Mouse (Mus musculus) erythroblast, embryonic 14.5 days (primary cell): ENCODE data around the gene Uhrf1bp1l. TPM values are rescaled to one million over a fixed set of nuclear protein-coding genes. Genes with fewer than 3 reads are reported as not detected.
A peak's percentile ranks its signal among the peaks of the same experiment; 100 is the strongest.

Experiments used
- H3K27me3 ChIP-seq: 2 replicates; pipeline ENCODE4 v1.6.1; 2012; ENCODE audit warnings: inconsistent platforms; ENCODE audit not compliant: control insufficient read depth
- H3K36me3 ChIP-seq: 2 replicates; pipeline ENCODE4 v1.6.1; 2012; ENCODE audit warnings: mild to moderate bottlenecking, inconsistent platforms; ENCODE audit not compliant: control insufficient read depth
- H3K4me1 ChIP-seq: 2 replicates; pipeline ENCODE4 v1.6.1; 2012; ENCODE audit warnings: inconsistent platforms; ENCODE audit not compliant: control insufficient read depth
- H3K4me3 ChIP-seq: replicated peaks from 2 replicates; pipeline ENCODE3; 2012; ENCODE audit warnings: moderate library complexity, mild to moderate bottlenecking, inconsistent platforms
- H3K9me3 ChIP-seq: 2 replicates; pipeline ENCODE4 v1.6.1; 2012; ENCODE audit warnings: low read length, inconsistent platforms, mixed read lengths; ENCODE audit not compliant: control insufficient read depth
- GATA1 ChIP-seq: IDR thresholded peaks from 2 replicates; pipeline ENCODE4 v1.6.1; 2012; ENCODE audit warnings: low read length, inconsistent platforms, mixed read lengths
- TAL1 ChIP-seq: IDR thresholded peaks from 3 replicates; pipeline ENCODE4 v1.6.1; 2012; ENCODE audit warnings: low read length, inconsistent platforms, mixed read lengths
- polyA plus RNA-seq: library from polyadenylated mRNA; stranded (reverse); fragments of >175 nt; gene quantifications from 2 replicates; pipeline ENCODE4 v1.2.3, GENCODE M21; 2012

The Uhrf1bp1l gene
- polyA plus RNA-seq, 1 experiment, result 0.23 TPM

GRCm38 (mm10) chr10:89720796-89721195 lies 24.0 kb upstream of the Uhrf1bp1l start:
- no peaks in the 10 kb centered on the region for H3K27me3 ChIP-seq
- H3K36me3 ChIP-seq, result peaks cover 42% of the 10 kb centered on the region
- no peaks in the 10 kb centered on the region for H3K4me1 ChIP-seq
- no peak overlapping the region for H3K4me3 ChIP-seq
- H3K9me3 ChIP-seq, result no peaks in the 10 kb centered on the region
- TF ChIP-seq TAL1, result no peak
- TF ChIP-seq GATA1, result no peak

DNA sequence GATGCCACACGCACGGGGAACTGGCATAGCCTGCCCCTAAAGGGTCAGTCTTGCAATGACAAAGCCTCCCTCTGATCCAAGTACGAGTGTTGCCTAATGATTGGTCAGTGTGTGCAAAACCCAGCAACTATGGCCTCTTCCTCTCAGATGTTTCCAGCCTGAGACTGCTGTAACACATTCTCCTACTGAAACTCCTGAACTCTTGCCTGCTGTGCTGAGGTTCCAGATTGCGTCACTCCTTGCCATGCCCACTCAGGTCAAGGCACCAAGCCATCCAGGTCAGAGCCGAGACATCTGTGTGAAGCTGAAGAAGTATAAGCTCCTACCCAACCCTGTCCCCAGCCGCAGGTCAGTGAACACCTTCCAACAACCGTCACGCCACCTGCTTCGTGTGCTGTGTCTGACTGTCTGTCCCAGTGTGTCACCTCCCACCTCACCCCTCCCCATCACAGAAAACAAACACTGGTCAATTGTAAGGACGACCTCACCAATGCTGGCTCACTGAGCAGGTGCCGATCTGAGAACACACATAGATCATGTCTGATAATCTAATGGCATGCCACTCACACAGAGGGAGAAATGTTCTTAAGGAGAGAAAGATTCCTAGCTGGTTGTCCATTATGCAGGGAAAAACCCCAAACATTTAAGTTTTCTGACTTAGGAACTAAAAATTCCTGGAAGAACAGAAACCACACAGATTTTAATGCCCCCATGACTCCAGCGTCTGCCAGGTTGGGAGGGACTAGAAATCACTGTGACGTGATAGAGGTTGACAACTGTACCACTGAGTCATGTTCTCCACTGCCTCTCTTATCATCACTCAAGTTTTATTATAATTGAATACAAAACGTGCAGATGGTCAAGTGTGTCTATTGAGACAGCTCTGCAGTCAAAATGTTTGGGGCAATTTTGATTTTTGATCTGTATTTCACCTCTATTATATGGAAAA lies 22.3 kb upstream of the Uhrf1bp1l start:
- no peaks in the 10 kb centered on the region for H3K27me3 ChIP-seq
- H3K4me3 ChIP-seq, result no peak overlapping the region
- TF ChIP-seq TAL1 (no peak), GATA1 (no peak)
- H3K9me3 ChIP-seq, result no peaks in the 10 kb centered on the region
- H3K36me3 ChIP-seq, result peaks cover 49% of the 10 kb centered on the region
- H3K4me1 ChIP-seq, result no peaks in the 10 kb centered on the region

GRCm38 (mm10) chr10:89730386-89730785 lies 14.4 kb upstream of the Uhrf1bp1l start:
- H3K36me3 ChIP-seq, result peaks cover 19% of the 10 kb centered on the region
- no peaks in the 10 kb centered on the region for H3K9me3 ChIP-seq
- peaks cover 24% of the 10 kb centered on the region for H3K4me1 ChIP-seq
- no peak overlapping the region for H3K4me3 ChIP-seq
- H3K27me3 ChIP-seq, result no peaks in the 10 kb centered on the region
- TF ChIP-seq GATA1 (no peak), TAL1 (no peak)

DNA sequence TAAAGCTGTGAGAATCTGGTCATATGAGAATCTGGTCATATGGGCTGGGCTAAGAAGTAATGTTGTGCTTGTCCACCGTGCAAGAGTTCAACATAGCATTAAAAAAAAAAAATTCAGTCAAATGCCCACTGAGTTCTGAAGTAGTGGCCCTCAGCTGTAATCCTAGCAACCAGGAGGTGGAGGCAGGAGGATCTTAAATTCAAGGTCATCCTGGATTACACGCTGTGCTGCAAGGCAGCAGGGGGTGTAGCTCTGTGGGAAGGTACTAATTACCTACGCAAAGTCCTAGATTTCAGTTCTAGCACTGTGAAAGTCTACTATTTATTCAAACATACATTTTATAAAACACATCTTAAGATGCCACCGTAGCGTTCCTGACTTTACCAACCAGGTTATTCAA lies 13.4 kb upstream of the Uhrf1bp1l start:
- H3K27me3 ChIP-seq, result no peaks in the 10 kb centered on the region
- H3K9me3 ChIP-seq, result no peaks in the 10 kb centered on the region
- no peak for TF ChIP-seq TAL1
- H3K4me3 ChIP-seq, result peak overlapping the region; percentile 70
- H3K36me3 ChIP-seq, result peaks cover 10% of the 10 kb centered on the region
- peaks cover 24% of the 10 kb centered on the region for H3K4me1 ChIP-seq

- Histone ChIP-seq H3K4me1 (peaks cover 24% of the 10 kb centered on the region), H3K4me3 (peak within 1 kb of the TSS; percentile 70), H3K9me3 (no peaks in the 10 kb centered on the region), H3K36me3 (peaks cover 4% of the 10 kb centered on the region), H3K27me3 (no peaks in the 10 kb centered on the region)
- no peak for TF ChIP-seq GATA1
- TF ChIP-seq TAL1, result no peak
Observed at GRCm38 (mm10) chr10:89732001-89732794, 12.6 kb upstream of the Uhrf1bp1l start, which contains the start of gene Actr6. Actr6 (minus strand) TSS chr10:89732295.

- no peaks in the 10 kb centered on the region for H3K9me3 ChIP-seq
- peaks cover 8% of the 10 kb centered on the region for H3K4me1 ChIP-seq
- H3K27me3 ChIP-seq, result no peaks in the 10 kb centered on the region
- no peak overlapping the region for H3K4me3 ChIP-seq
- no peak for TF ChIP-seq TAL1
- H3K36me3 ChIP-seq, result no peaks in the 10 kb centered on the region
Observed at GRCm38 (mm10) chr10:89737092-89737491, 7.7 kb upstream of the Uhrf1bp1l start.

DNA sequence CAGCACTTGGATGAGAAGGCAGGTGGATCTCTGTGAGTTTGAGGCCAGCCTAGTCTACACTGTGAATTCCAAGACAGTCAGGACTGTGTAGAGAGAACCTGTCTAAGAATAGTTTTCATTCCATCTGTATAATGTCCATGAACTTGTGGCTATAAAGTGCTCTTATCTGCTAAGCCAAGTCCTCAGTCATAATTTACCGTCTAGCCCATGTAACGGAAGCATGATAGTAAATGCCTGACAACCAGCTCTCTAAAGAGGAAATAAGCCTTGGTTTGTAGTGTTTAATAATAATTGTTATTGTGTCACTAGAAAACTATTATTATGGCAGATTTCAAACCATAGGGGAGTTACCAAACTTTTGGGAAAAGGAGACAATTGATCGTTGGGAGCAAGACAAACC lies 6.9 kb upstream of the Uhrf1bp1l start:
- TF ChIP-seq TAL1 (no peak), GATA1 (no peak)
- Histone ChIP-seq H3K36me3 (no peaks in the 10 kb centered on the region), H3K4me1 (peaks cover 2% of the 10 kb centered on the region)

GRCm38 (mm10) chr10:89738395-89738794 lies 6.4 kb upstream of the Uhrf1bp1l start:
- TF ChIP-seq TAL1 (no peak), GATA1 (no peak)
- no peaks in the 10 kb centered on the region for H3K27me3 ChIP-seq
- H3K36me3 ChIP-seq, result no peaks in the 10 kb centered on the region
- no peaks in the 10 kb centered on the region; the same call in 1 of the 2 replicates for H3K4me1 ChIP-seq
- H3K9me3 ChIP-seq, result no peaks in the 10 kb centered on the region
- H3K4me3 ChIP-seq, result no peak overlapping the region

More for the DNA sequence above, 6.9 kb upstream of the Uhrf1bp1l start:
- H3K27me3 ChIP-seq, result no peaks in the 10 kb centered on the region
- H3K4me3 ChIP-seq, result no peak overlapping the region
- H3K9me3 ChIP-seq, result no peaks in the 10 kb centered on the region

- Histone ChIP-seq H3K27me3 (no peaks in the 10 kb centered on the region), H3K36me3 (no peaks in the 10 kb centered on the region), H3K4me3 (no peak overlapping the region), H3K4me1 (peaks cover 10% of the 10 kb centered on the region), H3K9me3 (no peaks in the 10 kb centered on the region)
- TF ChIP-seq GATA1, result no peak
- TF ChIP-seq TAL1, result no peak
Observed at GRCm38 (mm10) chr10:89739703-89740102, 5.1 kb upstream of the Uhrf1bp1l start.
